Mouse (Mus musculus): Measurements from ENCODE around the gene Arvcf. TPM values are rescaled to one million over a fixed set of nuclear protein-coding genes. Genes with fewer than 3 reads are reported as not detected.

Gene Arvcf
- total RNA-seq (2023) = 1 to 10 TPM; 4.4 to 5.8 TPM

GRCm38 (mm10) chr16:18347931-18348600 lies at the start of gene Arvcf, which contains the start of gene Tango2:
Arvcf (plus strand) TSS chr16:18348182.
Tango2 (minus strand) TSS chr16:18348103.

GRCm38 (mm10) chr16:18426215-18426791 lies 78.3 kb downstream of the Arvcf start, which contains the start of gene Txnrd2:
Txnrd2 (plus strand) TSS chr16:18426384.

DNA sequence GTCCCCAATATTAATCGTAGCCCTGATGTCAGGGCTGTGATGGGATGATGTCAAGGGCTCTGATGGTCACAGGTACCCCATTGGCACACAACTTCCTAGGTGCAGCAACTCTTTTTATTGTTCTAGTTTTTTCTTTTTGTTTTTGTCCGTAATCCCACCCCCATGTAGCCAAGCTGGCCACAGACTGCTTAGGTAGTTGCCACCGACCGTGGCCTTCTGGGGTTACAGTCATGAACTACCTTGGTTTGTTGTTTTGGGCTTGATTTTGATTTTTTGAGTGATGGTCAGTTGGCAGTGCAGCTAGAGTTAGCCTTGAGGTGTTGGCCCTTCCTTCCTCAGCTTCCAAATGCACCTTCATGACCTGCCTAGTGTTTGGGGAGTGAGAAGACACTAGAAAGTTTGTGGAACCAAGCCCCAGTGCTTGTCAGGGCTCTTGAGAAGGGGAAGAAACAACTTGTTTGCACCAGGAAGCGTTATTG lies 78.9 kb downstream of the Arvcf start, which contains the start of gene Comt:
TSS of gene Comt (minus strand) at position 51 of the 479 bp plus-strand sequence.

Other genes with a start within 250 kb of the Arvcf start
- gene Rtn4r, start 220.5 kb upstream of the Arvcf start, total RNA-seq (2023) = not detected
- gene Ccdc188, start 130.3 kb upstream of the Arvcf start, total RNA-seq (2023) = not detected
- gene Zdhhc8, start 113.0 kb upstream of the Arvcf start, total RNA-seq (2023) = 10 to 100 TPM; 10.3 to 15.0 TPM
- 10 to 100 TPM; 87.6 to 90.3 TPM for gene Trmt2a, start 99.5 kb upstream of the Arvcf start, total RNA-seq (2023)
- gene Ranbp1, start 99.5 kb upstream of the Arvcf start, total RNA-seq (2023) = 10 to 100 TPM; 55.7 to 70.2 TPM
- not detected for gene Gm49776, start 89.9 kb upstream of the Arvcf start, total RNA-seq (2023)
- gene Dgcr8, start 58.9 kb upstream of the Arvcf start, total RNA-seq (2023) = 10 to 100 TPM; 19.9 to 26.3 TPM
- gene Tango2, start 79 bp upstream of the Arvcf start, total RNA-seq (2023) = 10 to 100 TPM; 29.1 to 33.3 TPM
- 10 to 100 TPM; 20.4 to 23.3 TPM for gene Txnrd2, start 78.2 kb downstream of the Arvcf start, total RNA-seq (2023)
- 10 to 100 TPM; 62.5 to 73.7 TPM for gene Comt, start 78.7 kb downstream of the Arvcf start, total RNA-seq (2023)
- gene Gnb1l, start 150.5 kb downstream of the Arvcf start, total RNA-seq (2023) = 1 to 10 TPM; 2.9 to 4.7 TPM
- gene Rtl10, start 150.7 kb downstream of the Arvcf start, total RNA-seq (2023) = 1 to 10 TPM; 3.4 to 4.0 TPM
- not detected for gene Tbx1, start 242.5 kb downstream of the Arvcf start, total RNA-seq (2023)

Data from monocyte, adult 59 days (primary cell).